Mouse (Mus musculus): ENCODE measurements around the gene Ufl1. TPM values are rescaled to one million over a fixed set of nuclear protein-coding genes. Genes with fewer than 3 reads are reported as not detected.
A peak's percentile ranks its signal among the peaks of the same experiment; 100 is the strongest.
"Not testable (repeated sequence)": the region's sequence is repeated elsewhere in the genome, so short reads cannot be mapped to it uniquely, and the experiment has no call there.

Gene Ufl1
- polyA plus RNA-seq (2012; rRNA removed), result 6.8 and 12.6 TPM in 2 replicates

GRCm38 (mm10) chr4:25281671-25282038, at the start of gene Ufl1:
Gene Ufl1 (minus strand): TSS chr4:25281821.
- peak; percentile 99 for DNase-seq (ENCODE audit: low spot score)

- no peak for DNase-seq (ENCODE audit: low spot score)
These were observed 44.1 kb upstream of the Ufl1 start for GRCm38 (mm10) chr4:25325684-25326220.

DNA sequence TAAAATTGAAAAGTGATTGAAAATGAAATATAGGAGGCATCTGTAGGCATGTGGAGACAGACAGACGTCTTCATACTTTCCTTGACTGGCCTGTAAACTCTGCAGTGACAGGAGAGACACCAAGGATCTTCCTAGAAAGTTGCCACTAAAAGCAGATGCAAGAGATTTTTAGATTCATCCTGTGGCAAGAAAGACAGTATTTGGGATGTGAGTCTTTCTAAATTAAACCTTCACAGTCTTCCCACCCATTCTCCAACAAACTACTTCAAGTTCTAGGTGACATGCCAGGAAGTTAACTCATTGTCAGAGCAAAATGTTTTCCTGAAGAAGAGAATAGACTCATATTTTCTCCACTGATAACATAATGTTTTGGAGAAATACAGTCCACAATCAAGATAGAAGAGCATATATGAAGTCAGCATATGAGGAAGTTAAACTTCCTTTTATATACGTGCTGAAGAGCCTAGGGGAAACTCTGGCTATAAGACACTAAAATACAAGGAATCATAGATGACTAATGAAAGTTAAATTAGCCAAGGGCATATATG, 41.1 kb upstream of the Ufl1 start:
- DNase-seq (ENCODE audit: low spot score), result no peak

- DNase-seq (ENCODE audit: low spot score), result no peak
These were observed 32.1 kb upstream of the Ufl1 start for GRCm38 (mm10) chr4:25313767-25314166.

- not testable (repeated sequence) for DNase-seq (ENCODE audit: low spot score)
These were observed 3.4 kb upstream of the Ufl1 start for GRCm38 (mm10) chr4:25285002-25285401.

DNA sequence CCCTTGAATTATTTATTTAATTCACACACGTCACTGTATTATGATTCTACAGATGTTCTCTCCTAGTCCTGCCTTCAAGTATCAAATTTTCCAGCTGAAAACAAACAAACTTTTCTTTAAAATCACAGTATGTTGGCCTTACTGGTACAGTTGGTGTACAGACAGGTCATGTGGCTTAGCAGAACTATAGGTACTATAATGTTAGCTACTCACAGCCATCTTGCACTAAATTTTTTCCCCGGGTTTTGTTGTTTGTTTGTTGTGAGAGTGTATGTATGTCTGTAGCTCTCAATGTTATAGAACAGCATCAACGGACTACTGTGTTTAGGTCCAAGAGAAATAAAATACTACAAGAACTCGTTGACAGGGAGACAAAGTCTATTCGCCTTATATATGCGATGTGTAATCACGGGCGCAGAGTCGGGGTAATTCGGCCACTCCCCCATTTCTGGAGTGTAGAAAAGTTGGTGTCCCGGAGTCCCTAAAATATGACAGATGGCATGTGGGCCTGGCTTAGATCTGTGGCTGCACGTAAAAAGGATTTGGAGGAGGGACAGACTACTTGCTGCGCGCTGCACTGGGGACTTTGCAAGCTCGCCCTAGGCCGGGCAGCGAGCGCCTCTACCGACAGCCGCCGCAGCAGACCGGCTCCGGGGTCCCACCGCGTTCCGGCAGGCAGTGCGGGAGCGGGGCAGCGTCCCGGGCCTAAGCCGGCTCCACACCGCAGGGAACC, 517 bp downstream of the Ufl1 start:
- DNase-seq (ENCODE audit: low spot score), result no peak

DNA sequence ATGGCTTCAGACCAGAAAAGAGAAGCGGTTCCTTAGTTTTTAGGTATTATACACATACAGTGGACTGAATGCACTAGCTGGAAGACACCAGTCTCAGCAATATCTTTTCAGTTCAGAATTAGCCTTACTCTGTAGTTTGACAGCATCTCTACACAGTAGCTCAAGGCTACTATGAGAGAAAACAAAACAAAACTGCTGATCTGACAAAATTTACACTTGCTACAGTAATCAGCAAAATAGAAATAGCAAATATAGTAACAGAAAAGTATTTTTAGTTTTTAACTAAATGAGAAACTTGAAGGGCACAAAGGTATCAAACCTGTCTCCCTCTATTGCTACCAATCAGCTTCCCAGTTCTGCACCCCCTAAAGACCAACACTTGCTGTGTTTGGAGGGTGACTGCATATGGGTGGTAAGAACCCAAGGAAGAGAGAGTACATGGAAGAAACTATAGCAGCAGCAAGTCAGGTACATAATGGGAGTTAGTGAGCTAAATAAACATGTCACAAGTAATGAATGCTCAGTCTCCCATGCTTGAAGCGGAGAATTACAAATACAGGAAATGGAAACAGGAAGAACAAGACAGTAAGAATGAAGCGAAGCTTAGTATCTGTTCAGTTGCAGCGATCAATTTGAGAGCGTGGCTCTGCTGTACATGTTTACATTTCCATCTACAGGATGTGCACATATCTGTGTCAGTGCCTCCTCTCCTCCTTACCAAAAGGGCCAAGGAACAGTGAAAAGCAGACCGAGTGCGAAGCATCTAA, 8.6 kb downstream of the Ufl1 start:
- DNase-seq (ENCODE audit: low spot score), result no peak

GRCm38 (mm10) chr4:25271926-25272325, 9.7 kb downstream of the Ufl1 start:
- no peak for DNase-seq (ENCODE audit: low spot score)

GRCm38 (mm10) chr4:25267144-25267543, 14.5 kb downstream of the Ufl1 start:
- DNase-seq (ENCODE audit: low spot score), result no peak

DNA sequence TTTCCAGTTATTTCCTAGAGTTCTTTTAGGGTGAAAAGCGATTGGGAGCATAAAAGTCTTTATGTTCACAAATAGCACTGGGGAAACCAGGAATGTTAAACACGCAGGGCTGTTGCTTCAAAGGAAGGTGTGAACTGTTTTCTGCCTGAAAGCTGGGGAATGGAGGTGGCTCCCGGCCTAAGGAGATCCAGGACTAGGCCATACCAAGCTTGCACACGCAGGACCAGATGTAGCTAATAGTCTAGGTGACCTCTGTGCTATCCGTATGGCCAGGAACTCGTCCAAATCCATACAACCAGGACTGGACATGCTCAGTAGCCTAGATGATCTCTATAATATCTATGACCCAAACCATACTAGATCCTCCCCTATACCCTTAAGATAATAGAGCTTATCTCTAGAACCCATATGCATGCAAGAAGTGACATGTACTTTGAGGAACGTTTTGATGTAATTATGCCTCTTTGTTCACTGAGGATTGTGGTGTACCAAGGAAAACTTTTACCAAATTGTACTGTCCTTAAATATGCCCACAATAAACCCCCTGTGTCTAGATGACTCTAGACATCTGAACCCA, 23.7 kb downstream of the Ufl1 start:
- no peak for DNase-seq (ENCODE audit: low spot score)

- DNase-seq (ENCODE audit: low spot score), result no peak
These were observed 38.8 kb downstream of the Ufl1 start, which contains the start of gene Fhl5 for GRCm38 (mm10) chr4:25242776-25243175. Gene Fhl5 (minus strand): TSS chr4:25242876.

- DNase-seq (ENCODE audit: low spot score), result not testable (repeated sequence)
These were observed 46.0 kb downstream of the Ufl1 start for GRCm38 (mm10) chr4:25235663-25236062.

DNA sequence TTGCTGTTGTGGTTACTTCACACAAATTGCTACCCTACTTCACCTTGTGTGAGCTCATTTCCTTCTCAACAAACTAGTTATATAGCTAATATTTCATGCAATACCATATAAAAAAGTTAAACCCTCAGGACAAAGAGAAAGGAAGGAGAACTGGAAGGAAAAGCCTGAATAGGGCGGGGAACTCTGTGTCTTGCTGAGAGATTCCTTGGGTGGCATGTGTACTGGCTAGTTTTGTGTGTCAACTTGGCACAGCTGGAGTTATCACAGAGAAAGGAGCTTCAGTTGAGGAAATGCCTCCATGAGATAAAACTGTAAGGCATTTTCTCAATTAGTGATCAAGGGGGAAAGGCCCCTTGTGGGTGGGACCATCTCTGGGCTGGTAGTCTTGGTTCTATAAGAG, 47.9 kb downstream of the Ufl1 start:
- DNase-seq (ENCODE audit: low spot score), result not testable (repeated sequence)

- no peak for DNase-seq (ENCODE audit: low spot score)
These were observed 49.1 kb downstream of the Ufl1 start for GRCm38 (mm10) chr4:25232546-25232945.

DNA sequence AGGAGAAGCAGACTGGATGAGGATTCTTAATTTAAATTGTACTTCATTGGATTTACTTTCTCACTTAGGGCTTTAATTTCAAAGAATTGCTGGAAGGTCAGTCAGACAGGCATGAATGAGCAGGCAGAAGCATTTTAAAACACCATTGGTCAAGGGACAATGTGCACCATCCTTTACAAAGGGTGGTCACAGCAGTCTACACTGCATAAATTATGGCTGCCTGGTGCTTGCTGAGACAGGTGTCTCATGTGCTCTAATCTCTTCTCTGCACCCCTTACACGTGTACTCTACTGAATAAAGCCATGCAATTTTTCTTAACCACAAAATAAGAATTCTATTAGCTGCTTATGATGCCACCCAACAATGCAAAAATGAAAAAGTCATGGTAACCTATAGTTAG, 54.1 kb downstream of the Ufl1 start:
- DNase-seq (ENCODE audit: low spot score), result no peak

DNA sequence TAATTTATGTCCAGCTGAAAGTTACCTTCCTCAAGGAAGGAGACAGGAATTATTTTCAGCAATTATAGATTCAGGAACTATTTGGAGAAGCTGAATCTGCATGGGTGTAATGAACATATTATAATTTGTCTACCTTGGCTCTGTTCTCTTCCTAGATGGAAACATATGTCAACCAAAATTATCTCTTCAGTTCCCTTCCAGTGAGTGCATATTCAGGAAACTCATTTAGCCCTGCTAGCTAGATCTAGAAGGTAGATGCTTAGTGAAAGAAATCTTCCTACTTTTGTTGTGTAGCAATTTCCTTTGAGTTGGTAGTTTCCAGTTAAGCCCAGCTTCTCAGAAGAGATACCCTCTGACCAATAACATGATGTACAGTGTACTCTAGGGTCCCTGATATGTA, 59.7 kb downstream of the Ufl1 start:
- DNase-seq (ENCODE audit: low spot score), result no peak

DNA sequence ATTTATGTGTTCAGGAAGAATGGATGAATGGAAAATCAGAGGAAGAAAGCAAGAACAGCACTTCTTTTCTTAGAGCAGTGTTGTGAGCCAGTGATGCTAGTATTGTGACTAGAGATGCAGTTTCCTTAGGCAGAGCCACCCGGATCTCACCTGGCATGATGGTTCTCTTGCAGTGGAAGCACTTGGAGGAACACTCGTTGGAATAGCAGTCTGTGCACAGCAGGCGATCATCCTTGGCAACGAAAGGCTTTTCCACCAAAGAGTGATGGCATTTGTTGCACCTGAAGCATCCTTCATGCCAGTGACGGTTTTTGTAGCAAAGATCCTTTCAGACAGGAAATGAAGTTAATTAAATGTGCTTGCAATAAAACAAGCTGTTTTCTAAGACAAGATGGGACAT, 68.2 kb downstream of the Ufl1 start:
- no peak for DNase-seq (ENCODE audit: low spot score)

- DNase-seq (ENCODE audit: low spot score), result no peak
These were observed 75.5 kb downstream of the Ufl1 start for GRCm38 (mm10) chr4:25206166-25206565.
